Mouse (Mus musculus) spleen, postnatal 10 days (tissue): ENCODE data around the gene Cyth3.

Experiments
- DNase-seq, 2 experiments: peaks; one replicate each; pipeline ENCODE4 v3.0.0; 2021 to 2022; ENCODE audit warnings: low spot score in 2 of 2

Gene Cyth3

GRCm38 (mm10) chr5:143666015-143666414 is 43.8 kb downstream of the Cyth3 start:
- no peak for DNase-seq

GRCm38 (mm10) chr5:143668884-143669283 is 46.6 kb downstream of the Cyth3 start:
- no peak for DNase-seq

GRCm38 (mm10) chr5:143669393-143669792 is 47.1 kb downstream of the Cyth3 start:
- DNase-seq = no peak

- DNase-seq = no peak
Measured at GRCm38 (mm10) chr5:143669839-143670238, 47.6 kb downstream of the Cyth3 start.

GRCm38 (mm10) chr5:143670740-143671415 is 48.6 kb downstream of the Cyth3 start:
- DNase-seq = no peak

GRCm38 (mm10) chr5:143674576-143674975 is 52.3 kb downstream of the Cyth3 start:
- DNase-seq = no peak

- DNase-seq = no peak
Measured at GRCm38 (mm10) chr5:143676218-143676985, 54.2 kb downstream of the Cyth3 start.

GRCm38 (mm10) chr5:143677363-143677762 is 55.1 kb downstream of the Cyth3 start:
- DNase-seq = no peak

GRCm38 (mm10) chr5:143678634-143679271 is 56.5 kb downstream of the Cyth3 start:
- DNase-seq = no peak

GRCm38 (mm10) chr5:143679654-143680053 is 57.4 kb downstream of the Cyth3 start:
- no peak for DNase-seq

- no peak for DNase-seq
Measured at GRCm38 (mm10) chr5:143683696-143684095, 61.4 kb downstream of the Cyth3 start.

GRCm38 (mm10) chr5:143684911-143685390 is 62.7 kb downstream of the Cyth3 start:
- DNase-seq = no peak

GRCm38 (mm10) chr5:143686456-143686855 is 64.2 kb downstream of the Cyth3 start:
- DNase-seq = no peak

- DNase-seq = no peak
Measured at GRCm38 (mm10) chr5:143687589-143687988, 65.3 kb downstream of the Cyth3 start.

- DNase-seq = no peak
Measured at GRCm38 (mm10) chr5:143690392-143690791, 68.1 kb downstream of the Cyth3 start.

- DNase-seq = no peak
Measured at GRCm38 (mm10) chr5:143690926-143691325, 68.7 kb downstream of the Cyth3 start.

GRCm38 (mm10) chr5:143696323-143696722 is 74.1 kb downstream of the Cyth3 start:
- no peak for DNase-seq

GRCm38 (mm10) chr5:143698454-143698853 is 76.2 kb downstream of the Cyth3 start:
- no peak for DNase-seq

- DNase-seq = peak in 1 of 2 experiments; percentile 89
Measured at GRCm38 (mm10) chr5:143700247-143700646, 78.0 kb downstream of the Cyth3 start.

- no peak for DNase-seq
Measured at GRCm38 (mm10) chr5:143701074-143701473, 78.8 kb downstream of the Cyth3 start.

GRCm38 (mm10) chr5:143704875-143705658 is 82.8 kb downstream of the Cyth3 start:
- no peak for DNase-seq

GRCm38 (mm10) chr5:143705659-143705982 is 83.4 kb downstream of the Cyth3 start:
- no peak for DNase-seq
